Mouse (Mus musculus): ENCODE results near the gene Tmem144. TPM values are rescaled to one million over a fixed set of nuclear protein-coding genes. Genes with fewer than 3 reads are reported as not detected.
A peak's percentile ranks its signal among the peaks of the same experiment; 100 is the strongest.

Tmem144 gene
- polyA plus RNA-seq (2012; rRNA removed), result 0.44 and 0.60 TPM in 2 replicates

GRCm38 (mm10) chr3:79852654-79853166, at the start of gene Tmem144:
TSS of gene Tmem144 (minus strand) at chr3:79852773.
- DNase-seq (ENCODE audit: low read depth), result no peak
- TF ChIP-seq CTCF (IDR thresholded peaks at IDR 0.05; ENCODE audit: borderline replicate concordance, extremely low read depth, insufficient read depth, insufficient read length) (no peak), POLR2A (IDR thresholded peaks at IDR 0.05; ENCODE audit: borderline replicate concordance, extremely low read depth, insufficient read depth, insufficient read length, poor library complexity, severe bottlenecking) (no peak)

- no peak for DNase-seq (ENCODE audit: low read depth)
- TF ChIP-seq POLR2A (IDR thresholded peaks at IDR 0.05; ENCODE audit: borderline replicate concordance, extremely low read depth, insufficient read depth, insufficient read length, poor library complexity, severe bottlenecking) (no peak), CTCF (IDR thresholded peaks at IDR 0.05; ENCODE audit: borderline replicate concordance, extremely low read depth, insufficient read depth, insufficient read length) (no peak)
These were observed 49.2 kb upstream of the Tmem144 start for GRCm38 (mm10) chr3:79901734-79902133.

- no peak for DNase-seq (ENCODE audit: low read depth)
- TF ChIP-seq CTCF (IDR thresholded peaks at IDR 0.05; ENCODE audit: borderline replicate concordance, extremely low read depth, insufficient read depth, insufficient read length) (no peak), POLR2A (IDR thresholded peaks at IDR 0.05; ENCODE audit: borderline replicate concordance, extremely low read depth, insufficient read depth, insufficient read length, poor library complexity, severe bottlenecking) (no peak)
These were observed 48.7 kb upstream of the Tmem144 start for GRCm38 (mm10) chr3:79901321-79901720.

GRCm38 (mm10) chr3:79900502-79900901, 47.9 kb upstream of the Tmem144 start:
- no peak for TF ChIP-seq POLR2A (IDR thresholded peaks at IDR 0.05; ENCODE audit: borderline replicate concordance, extremely low read depth, insufficient read depth, insufficient read length, poor library complexity, severe bottlenecking)
- no peak for TF ChIP-seq CTCF (IDR thresholded peaks at IDR 0.05; ENCODE audit: borderline replicate concordance, extremely low read depth, insufficient read depth, insufficient read length)
- no peak for DNase-seq (ENCODE audit: low read depth)

- TF ChIP-seq CTCF (IDR thresholded peaks at IDR 0.05; ENCODE audit: borderline replicate concordance, extremely low read depth, insufficient read depth, insufficient read length) (no peak), POLR2A (IDR thresholded peaks at IDR 0.05; ENCODE audit: borderline replicate concordance, extremely low read depth, insufficient read depth, insufficient read length, poor library complexity, severe bottlenecking) (no peak)
- DNase-seq (ENCODE audit: low read depth), result no peak
These were observed 47.3 kb upstream of the Tmem144 start for GRCm38 (mm10) chr3:79899906-79900305.

- TF ChIP-seq CTCF (IDR thresholded peaks at IDR 0.05; ENCODE audit: borderline replicate concordance, extremely low read depth, insufficient read depth, insufficient read length) (no peak), POLR2A (IDR thresholded peaks at IDR 0.05; ENCODE audit: borderline replicate concordance, extremely low read depth, insufficient read depth, insufficient read length, poor library complexity, severe bottlenecking) (no peak)
- no peak for DNase-seq (ENCODE audit: low read depth)
These were observed 45.9 kb upstream of the Tmem144 start for GRCm38 (mm10) chr3:79898514-79898913.

GRCm38 (mm10) chr3:79897534-79898370, 45.2 kb upstream of the Tmem144 start:
- DNase-seq (ENCODE audit: low read depth), result peak; percentile 14
- no peak for TF ChIP-seq POLR2A (IDR thresholded peaks at IDR 0.05; ENCODE audit: borderline replicate concordance, extremely low read depth, insufficient read depth, insufficient read length, poor library complexity, severe bottlenecking)
- no peak for TF ChIP-seq CTCF (IDR thresholded peaks at IDR 0.05; ENCODE audit: borderline replicate concordance, extremely low read depth, insufficient read depth, insufficient read length)

GRCm38 (mm10) chr3:79887966-79888365, 35.4 kb upstream of the Tmem144 start:
- TF ChIP-seq POLR2A (IDR thresholded peaks at IDR 0.05; ENCODE audit: borderline replicate concordance, extremely low read depth, insufficient read depth, insufficient read length, poor library complexity, severe bottlenecking), result no peak
- TF ChIP-seq CTCF (IDR thresholded peaks at IDR 0.05; ENCODE audit: borderline replicate concordance, extremely low read depth, insufficient read depth, insufficient read length), result no peak
- DNase-seq (ENCODE audit: low read depth), result no peak

- TF ChIP-seq CTCF (IDR thresholded peaks at IDR 0.05; ENCODE audit: borderline replicate concordance, extremely low read depth, insufficient read depth, insufficient read length) (no peak), POLR2A (IDR thresholded peaks at IDR 0.05; ENCODE audit: borderline replicate concordance, extremely low read depth, insufficient read depth, insufficient read length, poor library complexity, severe bottlenecking) (no peak)
- DNase-seq (ENCODE audit: low read depth), result peak; percentile 54
These were observed 34.7 kb upstream of the Tmem144 start for GRCm38 (mm10) chr3:79887161-79887855.

- TF ChIP-seq POLR2A (IDR thresholded peaks at IDR 0.05; ENCODE audit: borderline replicate concordance, extremely low read depth, insufficient read depth, insufficient read length, poor library complexity, severe bottlenecking), result no peak
- no peak for TF ChIP-seq CTCF (IDR thresholded peaks at IDR 0.05; ENCODE audit: borderline replicate concordance, extremely low read depth, insufficient read depth, insufficient read length)
- no peak for DNase-seq (ENCODE audit: low read depth)
These were observed 34.0 kb upstream of the Tmem144 start for GRCm38 (mm10) chr3:79886357-79887091.

Data from brain, embryonic 14.5 days (tissue).